Mouse (Mus musculus) heart, adult 2 months (tissue): ENCODE measurements around the gene Vwa8. TPM values are rescaled to one million over a fixed set of nuclear protein-coding genes. Genes with fewer than 3 reads are reported as not detected.
A peak's percentile ranks its signal among the peaks of the same experiment; 100 is the strongest.

ENCODE experiments used
- DNase-seq, 2 experiments: peaks; one replicate each; pipeline ENCODE4 v3.0.0; 2021
- H3K27ac ChIP-seq: fragments of 200-600 bp; 2 replicates; pipeline ENCODE4 v1.8.1; 2022
- H3K27me3 ChIP-seq: fragments of 200-500 bp; 2 replicates; pipeline ENCODE4 v1.6.1; 2012; ENCODE audit warnings: mild to moderate bottlenecking, low read length, inconsistent platforms, mixed read lengths; ENCODE audit not compliant: control insufficient read depth, insufficient read depth
- H3K36me3 ChIP-seq: fragments of 200-500 bp; 2 replicates; pipeline ENCODE4 v1.6.1; 2012; ENCODE audit warnings: low read length, inconsistent platforms; ENCODE audit not compliant: control insufficient read depth, insufficient read depth
- H3K4me1 ChIP-seq: fragments of 200-500 bp; 2 replicates; pipeline ENCODE4 v1.6.1; 2011; ENCODE audit warnings: low read length; ENCODE audit not compliant: control insufficient read depth, insufficient read depth
- H3K4me3 ChIP-seq: fragments of 200-600 bp; 2 replicates; pipeline ENCODE4 v1.8.1; 2022
- H3K79me2 ChIP-seq: fragments of 200-500 bp; replicated peaks from 2 replicates; pipeline ENCODE4 v1.6.1; 2012; ENCODE audit warnings: mild to moderate bottlenecking, inconsistent platforms, low read length, moderate library complexity, mixed read lengths; ENCODE audit not compliant: control insufficient read depth, insufficient read depth
- H3K9ac ChIP-seq: fragments of 200-500 bp; 2 replicates; pipeline ENCODE4 v1.6.1; 2012; ENCODE audit warnings: low read depth, mild to moderate bottlenecking, control low read depth, inconsistent platforms, low read length, mixed read lengths
- CTCF ChIP-seq: fragments of 200-600 bp; IDR thresholded peaks from 2 replicates; pipeline ENCODE4 v1.8.1; 2022; ENCODE audit warnings: antibody characterized with exemption, mild to moderate bottlenecking, moderate library complexity
- EP300 ChIP-seq: fragments of 200-500 bp; IDR thresholded peaks from 2 replicates; pipeline ENCODE4 v1.6.1; 2011; ENCODE audit warnings: low read depth, low read length, control low read depth; ENCODE audit not compliant: insufficient read depth
- POLR2A ChIP-seq: fragments of 200-500 bp; IDR thresholded peaks from 2 replicates; pipeline ENCODE4 v1.6.1; 2011; ENCODE audit warnings: mild to moderate bottlenecking, low read depth, low read length, control low read depth; ENCODE audit not compliant: insufficient read depth
- WGBS: fragments of 180-500 bp; shearing (Covaris S2); methylation state at CpG from one replicate; pipeline ENCODE4 v1.1.7; 2018; 5-methylcytosine and 5-hydroxymethylcytosine counted together
- intact Hi-C: fragments of 180-260 bp; cut with DNase I; formaldehyde crosslinking; loops from one replicate; pipeline ENCODE4 v1.15.1; 2025
- polyA plus RNA-seq: library from polyadenylated mRNA; depleted of rRNA; stranded (reverse); fragments of >200 nt; gene quantifications from 2 replicates; pipeline ENCODE4 v1.2.3, GENCODE M21; 2012
- total RNA-seq, 2 experiments: library from RNA; stranded (reverse); gene quantifications; 2 replicates each; pipeline ENCODE4 v1.2.3; 2021

The Vwa8 gene
- total and polyA plus RNA-seq, 3 experiments: 58.8 to 177 (median 150) TPM

DNA sequence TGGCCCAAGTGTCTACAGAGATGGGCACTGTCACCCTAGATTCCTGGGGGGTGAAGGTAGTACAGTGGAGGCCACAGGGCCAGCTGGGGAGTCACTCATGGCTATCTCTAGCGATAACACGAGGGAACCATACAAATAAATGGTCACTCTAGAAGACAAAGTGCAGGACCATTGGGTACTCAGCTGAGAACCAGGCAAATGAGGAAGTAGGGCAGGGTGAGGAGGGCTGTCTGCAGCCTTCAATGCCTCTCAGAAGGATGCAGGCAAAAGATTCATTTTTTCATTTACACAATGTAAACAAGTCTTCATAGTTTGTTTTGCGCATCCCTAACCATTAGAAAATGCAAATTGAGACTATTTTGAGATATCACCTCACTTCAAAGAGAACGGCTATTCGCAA, 384.8 kb downstream of the Vwa8 start:
- Histone ChIP-seq H3K4me3 (no peak overlapping the region), H3K36me3 (no peaks in the 10 kb centered on the region), H3K27me3 (no peaks in the 10 kb centered on the region), H3K4me1 (no peaks in the 10 kb centered on the region; the same call in 1 of the 2 replicates), H3K79me2 (no peaks in the 10 kb centered on the region), H3K9ac (no peak overlapping the region), H3K27ac (no peak overlapping the region)
- DNase-seq: peak in 1 of 2 experiments; percentile 5
- intact Hi-C loops: no loop called here
- no peak for TF ChIP-seq CTCF
- TF ChIP-seq EP300: no peak
- TF ChIP-seq POLR2A: no peak
- 79% methylated on average over 5 of the region's 5 CpGs for WGBS

DNA sequence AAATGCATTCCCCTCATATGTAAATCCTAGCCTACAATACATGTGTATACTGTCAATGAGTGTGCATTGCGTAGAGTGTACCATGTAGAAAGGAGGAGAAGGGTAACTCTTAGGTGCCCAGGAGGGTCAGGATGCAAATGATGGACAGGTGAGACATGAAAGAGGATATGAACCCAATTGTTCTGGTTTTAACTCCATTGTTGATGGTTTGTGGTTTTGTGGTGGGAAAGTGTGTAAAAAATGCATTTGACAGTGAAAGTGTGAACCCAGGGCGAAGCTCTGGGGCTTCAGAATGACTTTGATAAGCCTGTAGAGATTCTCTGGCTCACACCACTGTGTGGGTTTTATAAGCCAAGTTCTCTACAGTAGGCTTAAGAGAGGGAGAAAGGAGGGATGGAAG, 385.7 kb downstream of the Vwa8 start:
- intact Hi-C loops: no loop called here
- WGBS: 90% methylated on average over 2 of the region's 2 CpGs

DNA sequence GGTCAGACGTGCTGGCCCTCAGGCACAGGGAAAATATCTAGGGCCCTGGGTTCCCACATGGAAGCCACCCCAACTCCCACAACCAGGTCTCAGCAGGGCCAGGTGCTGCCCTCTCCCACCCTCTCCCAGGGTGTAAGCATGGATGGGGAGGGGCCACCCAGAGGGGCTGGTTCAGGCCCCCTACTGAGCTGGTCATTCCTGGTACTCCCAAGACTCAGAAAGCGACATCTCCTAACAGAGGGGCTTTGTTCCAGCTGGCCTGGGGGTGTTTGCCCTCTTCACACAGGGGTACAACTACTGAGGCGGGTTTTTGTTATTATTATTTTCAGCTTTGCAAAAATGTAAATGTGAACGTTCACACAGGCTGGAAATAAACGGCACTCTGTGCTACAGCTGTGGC, 386.3 kb downstream of the Vwa8 start:
- 82% methylated on average over 5 of the region's 5 CpGs for WGBS
- Histone ChIP-seq H3K9ac (no peak overlapping the region), H3K4me3 (no peak overlapping the region), H3K79me2 (no peaks in the 10 kb centered on the region), H3K27me3 (no peaks in the 10 kb centered on the region), H3K4me1 (no peaks in the 10 kb centered on the region), H3K27ac (no peak overlapping the region), H3K36me3 (no peaks in the 10 kb centered on the region)
- DNase-seq: no peak
- intact Hi-C loops: no loop called here
- TF ChIP-seq EP300 (no peak), CTCF (no peak), POLR2A (no peak)

More for the DNA sequence above, 385.7 kb downstream of the Vwa8 start:
- Histone ChIP-seq H3K27me3 (no peaks in the 10 kb centered on the region), H3K4me3 (no peak overlapping the region), H3K36me3 (no peaks in the 10 kb centered on the region), H3K4me1 (no peaks in the 10 kb centered on the region), H3K27ac (no peak overlapping the region), H3K9ac (no peak overlapping the region), H3K79me2 (no peaks in the 10 kb centered on the region)
- DNase-seq: no peak
- TF ChIP-seq POLR2A: no peak
- TF ChIP-seq EP300: no peak
- no peak for TF ChIP-seq CTCF

DNA sequence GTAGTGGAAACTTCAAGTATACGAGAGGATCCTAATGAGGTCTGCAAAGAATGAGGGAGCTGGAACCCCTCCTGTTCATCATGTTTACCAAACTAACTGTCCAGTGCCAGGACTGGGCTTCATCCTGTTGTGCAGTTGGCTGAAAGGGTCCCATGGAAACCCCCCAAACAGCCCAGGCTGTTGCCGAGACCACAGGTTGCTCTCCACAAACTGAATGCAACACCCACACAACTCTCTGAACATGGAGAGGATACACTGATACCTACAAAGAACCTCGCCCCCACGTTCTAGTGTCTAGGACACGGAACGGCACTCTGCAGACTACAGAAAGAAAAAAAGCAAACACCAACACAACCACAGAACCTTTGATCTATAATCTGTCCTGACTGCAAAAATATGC, 387.4 kb downstream of the Vwa8 start:
- Histone ChIP-seq H3K27me3 (no peaks in the 10 kb centered on the region), H3K36me3 (no peaks in the 10 kb centered on the region), H3K4me3 (no peak overlapping the region), H3K4me1 (no peaks in the 10 kb centered on the region), H3K9ac (no peak overlapping the region), H3K79me2 (no peaks in the 10 kb centered on the region), H3K27ac (no peak overlapping the region)
- 84% methylated on average over 6 of the region's 6 CpGs for WGBS
- TF ChIP-seq CTCF (no peak), EP300 (no peak), POLR2A (no peak)
- intact Hi-C loops: loop anchor here (2.0 kb wide), 1 partner anchor 15 kb away; no protein-coding TSS in a partner anchor
- DNase-seq: no peak

DNA sequence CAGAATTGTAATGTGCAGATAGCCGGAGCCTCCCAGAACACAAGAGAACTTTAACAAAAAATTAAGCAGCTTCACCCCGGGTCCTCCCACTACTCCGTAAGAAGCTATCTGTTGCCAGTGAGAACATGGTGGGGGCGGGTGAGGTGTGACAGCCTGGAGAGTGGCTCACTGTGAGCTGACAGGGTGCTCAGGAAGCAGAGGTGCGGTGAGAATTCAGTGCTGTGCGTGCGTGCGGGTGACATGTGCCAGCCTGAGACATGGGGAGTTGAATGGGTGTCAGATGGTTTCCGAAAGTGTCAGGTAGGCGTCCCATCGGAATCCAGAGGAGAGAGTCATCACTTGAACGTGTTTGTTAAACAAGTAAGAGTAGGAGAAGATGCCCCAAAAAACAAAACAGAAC, 390.6 kb downstream of the Vwa8 start:
- H3K27ac ChIP-seq: no peak overlapping the region
- 75% methylated on average over 12 of the region's 12 CpGs for WGBS
- no peaks in the 10 kb centered on the region for H3K27me3 ChIP-seq
- H3K4me1 ChIP-seq: no peaks in the 10 kb centered on the region
- DNase-seq: no peak
- no peak overlapping the region for H3K9ac ChIP-seq
- H3K36me3 ChIP-seq: no peaks in the 10 kb centered on the region
- no peaks in the 10 kb centered on the region for H3K79me2 ChIP-seq
- TF ChIP-seq POLR2A (no peak), EP300 (no peak), CTCF (no peak)
- no peak overlapping the region for H3K4me3 ChIP-seq
- intact Hi-C loops: no loop called here

DNA sequence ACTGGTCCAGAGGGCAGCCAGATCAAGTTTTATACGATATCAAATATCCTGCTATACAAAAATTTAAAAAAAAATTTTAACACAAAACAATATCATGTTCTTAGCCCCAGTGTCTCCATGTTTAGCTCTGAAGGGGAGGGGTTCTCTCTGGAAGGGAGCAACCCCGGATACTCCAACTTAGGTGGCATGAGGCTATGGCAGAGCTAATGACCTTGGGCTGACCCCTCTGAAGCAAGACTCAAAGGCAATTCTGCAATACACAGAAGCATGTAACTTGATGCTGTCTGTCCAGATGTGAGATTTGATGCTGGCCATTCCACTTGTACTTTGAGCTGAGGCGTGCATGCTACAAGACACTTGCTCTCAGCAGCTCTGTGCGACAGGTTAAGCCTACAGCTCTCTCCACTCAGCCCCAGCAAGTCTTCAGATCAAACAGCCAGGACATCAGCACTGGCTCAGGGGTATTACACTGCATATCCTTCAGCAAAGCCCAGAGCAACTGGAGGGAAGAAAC, 392.3 kb downstream of the Vwa8 start:
- H3K4me1 ChIP-seq: no peaks in the 10 kb centered on the region
- H3K9ac ChIP-seq: no peak overlapping the region
- no peaks in the 10 kb centered on the region for H3K79me2 ChIP-seq
- WGBS: 89% methylated on average over 4 of the region's 4 CpGs
- H3K27ac ChIP-seq: no peak overlapping the region
- intact Hi-C loops: no loop called here
- TF ChIP-seq POLR2A (no peak), EP300 (no peak), CTCF (no peak)
- H3K27me3 ChIP-seq: no peaks in the 10 kb centered on the region
- H3K4me3 ChIP-seq: no peak overlapping the region
- DNase-seq: no peak
- H3K36me3 ChIP-seq: no peaks in the 10 kb centered on the region
